Mouse (Mus musculus) small intestine, adult 2 months (tissue): ENCODE data around the gene Add3. TPM values are rescaled to one million over a fixed set of nuclear protein-coding genes. Genes with fewer than 3 reads are reported as not detected.

Experiments used
- H3K27ac ChIP-seq: fragments of 200-500 bp; 2 replicates; pipeline ENCODE4 v1.5.1; 2012; ENCODE audit warnings: low read depth, low read length, control low read depth, inconsistent platforms; ENCODE audit not compliant: insufficient read depth
- H3K27me3 ChIP-seq: fragments of 200-500 bp; 2 replicates; pipeline ENCODE4 v1.6.1; 2012; ENCODE audit warnings: mild to moderate bottlenecking, moderate library complexity, low read length, inconsistent platforms; ENCODE audit not compliant: control insufficient read depth, insufficient read depth
- H3K36me3 ChIP-seq: fragments of 200-500 bp; 2 replicates; pipeline ENCODE4 v1.6.1; 2012; ENCODE audit warnings: mild to moderate bottlenecking, low read length, control low read depth, inconsistent platforms; ENCODE audit not compliant: control insufficient read depth, insufficient read depth
- H3K4me1 ChIP-seq: fragments of 200-500 bp; 2 replicates; pipeline ENCODE4 v1.6.1; 2012; ENCODE audit warnings: low read length, inconsistent platforms, mixed read lengths; ENCODE audit not compliant: control insufficient read depth, insufficient read depth, insufficient read length
- H3K4me3 ChIP-seq: fragments of 200-500 bp; 2 replicates; pipeline ENCODE4 v1.5.1; 2012; ENCODE audit warnings: low read depth, mild to moderate bottlenecking, control low read depth, inconsistent platforms, low read length, moderate library complexity
- CTCF ChIP-seq: fragments of 200-500 bp; IDR thresholded peaks from 2 replicates; pipeline ENCODE4 v1.5.1; 2012; ENCODE audit warnings: low read depth, mild to moderate bottlenecking, control low read depth, inconsistent platforms, low read length, moderate library complexity, mixed read lengths; ENCODE audit not compliant: insufficient replicate concordance, insufficient read length; ENCODE audit errors: extremely low read depth
- POLR2A ChIP-seq: fragments of 200-500 bp; IDR thresholded peaks from 2 replicates; pipeline ENCODE4 v1.6.1; 2012; ENCODE audit warnings: low read depth, mild to moderate bottlenecking, control low read depth, inconsistent platforms, low read length, moderate library complexity
- WGBS: fragments of 180-500 bp; shearing (Covaris S2); methylation state at CpG from one replicate; pipeline ENCODE4 v1.1.7; 2018; 5-methylcytosine and 5-hydroxymethylcytosine counted together
- polyA plus RNA-seq: library from polyadenylated mRNA; depleted of rRNA; stranded (reverse); fragments of >200 nt; gene quantifications from 2 replicates; pipeline ENCODE4 v1.2.3, GENCODE M21; 2012

The Add3 gene
- polyA plus RNA-seq, 1 experiment: 20.2 TPM

DNA sequence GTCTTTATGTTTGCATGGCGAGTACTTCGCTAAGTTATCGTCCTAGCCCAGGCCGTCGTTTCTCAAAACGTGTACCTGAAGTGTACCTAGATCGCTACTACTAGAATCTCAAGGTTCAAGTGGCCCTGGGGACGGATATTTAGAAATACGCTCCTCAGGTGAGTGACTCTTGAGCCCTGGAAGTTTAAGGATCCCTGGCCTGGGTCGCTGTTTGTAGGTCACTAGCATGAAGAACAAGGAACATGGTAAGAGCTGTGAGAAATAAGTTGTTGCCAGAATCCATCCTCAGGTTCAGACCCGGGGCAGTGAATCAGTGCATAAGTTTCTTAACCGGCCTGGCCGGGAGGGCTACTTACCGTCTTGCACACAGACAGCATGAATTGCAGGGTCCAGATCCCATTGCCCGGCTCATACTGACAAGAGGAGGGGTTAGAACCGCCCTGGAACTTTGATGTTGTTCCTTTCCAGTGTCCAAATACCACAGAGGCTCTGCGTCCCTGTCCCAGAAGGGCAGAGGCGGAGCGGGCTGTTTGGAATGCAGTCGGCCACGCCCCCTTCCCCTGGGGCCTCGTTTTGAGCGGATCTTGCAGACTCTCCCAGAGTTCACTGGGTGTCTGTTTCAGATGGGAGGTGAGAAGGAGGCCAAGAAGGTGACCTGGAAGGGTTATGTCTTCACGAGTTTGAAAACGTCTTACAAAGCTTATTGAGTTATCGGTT lies 34.7 kb upstream of the Add3 start:
- no peaks in the 10 kb centered on the region for H3K27me3 ChIP-seq
- H3K27ac ChIP-seq: no peak overlapping the region
- 47% methylated on average over 26 of the region's 26 CpGs for WGBS
- H3K4me3 ChIP-seq: no peak overlapping the region
- peaks cover 5% of the 10 kb centered on the region for H3K4me1 ChIP-seq
- H3K36me3 ChIP-seq: no peaks in the 10 kb centered on the region
- no peak for TF ChIP-seq CTCF
- TF ChIP-seq POLR2A: no peak

DNA sequence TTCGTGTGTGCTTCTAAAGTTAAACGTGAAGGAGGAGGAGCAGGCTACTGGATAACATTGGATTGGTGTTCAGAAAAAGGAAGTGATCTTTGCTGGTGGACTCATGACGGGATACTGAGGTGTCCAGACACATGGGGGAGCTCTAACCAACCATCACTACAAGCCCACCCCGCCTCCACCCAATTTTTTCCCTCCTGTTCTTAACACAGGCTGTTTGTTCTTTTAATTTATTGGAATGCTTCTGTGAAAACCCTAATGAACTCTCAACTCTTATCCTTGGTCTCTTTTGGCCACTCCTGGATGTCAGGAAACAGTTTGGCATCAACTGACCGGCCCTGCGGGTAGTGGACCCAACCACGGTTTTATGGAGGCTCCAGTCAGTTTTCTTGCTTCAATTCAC lies 33.3 kb upstream of the Add3 start:
- peak; percentile 31; the same call in 1 of the 2 replicates for TF ChIP-seq CTCF
- no peak for TF ChIP-seq POLR2A
- no peaks in the 10 kb centered on the region for H3K27me3 ChIP-seq
- 0 out of 2 replicates have a peak overlapping the region, but pooled peaks have one; percentile 4 for H3K27ac ChIP-seq
- H3K36me3 ChIP-seq: no peaks in the 10 kb centered on the region
- 84% methylated on average over 7 of the region's 7 CpGs for WGBS
- no peak overlapping the region for H3K4me3 ChIP-seq
- H3K4me1 ChIP-seq: peaks cover 3% of the 10 kb centered on the region

DNA sequence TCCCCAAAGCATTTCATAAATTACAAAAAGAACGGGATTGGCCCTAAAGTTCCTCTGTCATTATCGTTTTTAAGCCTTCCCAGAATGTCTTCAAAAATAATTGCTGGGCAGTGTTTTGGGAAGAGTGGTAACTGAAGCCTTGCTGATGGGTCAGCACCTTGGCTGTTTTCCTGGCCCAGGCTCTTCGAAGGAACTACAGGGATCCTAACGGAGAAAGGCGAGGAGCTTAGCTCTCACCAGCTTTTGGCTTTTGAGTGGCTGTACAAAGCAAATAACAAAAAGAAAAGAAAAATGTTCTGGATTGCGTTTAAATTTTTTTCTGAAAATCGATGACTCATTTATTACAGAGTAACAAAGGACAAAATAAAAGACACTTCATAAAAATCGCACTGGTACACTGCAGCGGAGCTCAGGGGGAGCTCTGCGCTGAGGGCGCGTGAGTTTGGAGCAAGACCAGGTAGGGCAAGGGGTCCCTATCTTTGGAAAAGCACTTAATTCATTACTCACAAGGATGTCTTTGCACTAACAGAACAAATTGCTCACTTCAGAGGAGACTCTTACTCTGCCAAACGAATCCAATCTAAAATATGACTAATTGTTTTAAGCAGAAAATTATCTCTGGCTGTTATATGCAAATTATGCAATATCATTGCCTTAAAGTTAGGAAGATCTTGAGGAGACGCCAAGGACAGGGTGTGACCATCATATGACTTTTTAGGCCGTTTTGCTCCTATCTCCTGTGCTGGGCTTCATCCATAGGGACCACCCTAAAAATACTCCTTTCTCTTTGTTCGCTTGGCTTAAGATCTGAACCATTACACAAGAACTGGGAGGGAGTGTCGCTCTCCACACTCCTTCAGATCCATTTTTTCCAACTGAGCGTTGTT lies 32.6 kb upstream of the Add3 start:
- H3K4me3 ChIP-seq: no peak overlapping the region
- WGBS: 82% methylated on average over 18 of the region's 18 CpGs
- peaks cover 1% of the 10 kb centered on the region; the same call in 1 of the 2 replicates for H3K4me1 ChIP-seq
- 0 out of 2 replicates have a peak overlapping the region, but pooled peaks have one; percentile 4 for H3K27ac ChIP-seq
- TF ChIP-seq CTCF (no peak), POLR2A (no peak)
- no peaks in the 10 kb centered on the region for H3K27me3 ChIP-seq
- no peaks in the 10 kb centered on the region for H3K36me3 ChIP-seq

DNA sequence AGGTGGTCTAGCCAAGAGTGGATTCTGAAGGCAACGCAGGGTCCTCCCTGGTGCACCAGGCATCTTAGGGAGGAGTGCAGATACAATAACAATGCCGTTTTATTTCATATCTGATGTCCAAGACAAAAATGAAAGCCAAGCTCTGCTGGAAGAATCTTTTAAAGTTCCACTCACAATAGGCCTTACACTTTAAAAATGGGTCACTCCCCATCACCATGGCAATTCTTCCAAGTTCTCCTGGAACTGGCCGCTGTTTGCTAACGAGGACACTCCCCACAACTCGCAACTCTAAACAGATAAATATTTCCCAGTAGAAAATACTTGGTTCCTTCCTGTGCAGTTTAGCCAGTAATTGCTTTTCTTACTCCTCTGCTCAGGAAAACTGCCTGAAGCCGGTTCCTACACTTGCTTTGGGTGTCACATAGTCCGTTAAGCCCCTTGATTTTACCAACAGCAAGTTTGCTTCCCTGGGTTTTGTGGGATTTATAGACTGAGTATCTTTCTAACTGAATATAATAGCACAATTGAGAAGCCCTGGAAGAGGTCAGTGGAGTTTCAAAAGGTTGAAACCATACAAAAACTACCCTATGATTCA lies 28.1 kb upstream of the Add3 start:
- TF ChIP-seq CTCF (no peak), POLR2A (no peak)
- Histone ChIP-seq H3K4me3 (no peak overlapping the region), H3K27me3 (no peaks in the 10 kb centered on the region), H3K36me3 (no peaks in the 10 kb centered on the region), H3K27ac (no peak overlapping the region), H3K4me1 (no peaks in the 10 kb centered on the region)
- 77% methylated on average over 7 of the region's 7 CpGs for WGBS

DNA sequence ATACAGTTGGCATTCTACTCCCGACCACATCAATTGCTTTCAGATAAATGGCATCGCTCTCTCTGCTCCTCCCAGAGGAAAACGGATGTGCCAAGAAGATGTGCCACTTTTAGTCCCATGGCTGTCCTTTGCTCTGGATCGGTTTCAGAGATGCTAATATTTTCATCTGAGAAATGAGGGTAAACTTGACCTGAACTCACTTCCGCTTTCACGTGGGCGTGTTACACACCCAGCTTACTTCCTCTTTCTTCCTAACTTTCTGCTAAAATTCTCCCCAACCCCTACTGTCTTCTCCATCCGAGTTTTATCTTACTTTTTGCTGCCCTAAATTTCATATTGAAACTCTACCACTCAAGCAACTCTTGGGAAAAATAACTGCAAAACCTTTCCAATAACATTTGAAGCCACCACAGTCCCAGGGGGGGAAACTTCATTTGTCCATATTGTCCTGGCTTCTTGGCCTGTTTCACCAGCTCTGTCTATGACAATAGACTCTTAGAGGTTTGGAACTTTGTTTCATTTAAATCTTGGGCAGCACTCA lies 20.9 kb upstream of the Add3 start:
- Histone ChIP-seq H3K4me3 (no peak overlapping the region), H3K4me1 (no peaks in the 10 kb centered on the region; the same call in 1 of the 2 replicates), H3K27me3 (no peaks in the 10 kb centered on the region), H3K36me3 (no peaks in the 10 kb centered on the region), H3K27ac (no peak overlapping the region)
- 68% methylated on average over 8 of the region's 8 CpGs for WGBS
- TF ChIP-seq CTCF (no peak), POLR2A (no peak)

DNA sequence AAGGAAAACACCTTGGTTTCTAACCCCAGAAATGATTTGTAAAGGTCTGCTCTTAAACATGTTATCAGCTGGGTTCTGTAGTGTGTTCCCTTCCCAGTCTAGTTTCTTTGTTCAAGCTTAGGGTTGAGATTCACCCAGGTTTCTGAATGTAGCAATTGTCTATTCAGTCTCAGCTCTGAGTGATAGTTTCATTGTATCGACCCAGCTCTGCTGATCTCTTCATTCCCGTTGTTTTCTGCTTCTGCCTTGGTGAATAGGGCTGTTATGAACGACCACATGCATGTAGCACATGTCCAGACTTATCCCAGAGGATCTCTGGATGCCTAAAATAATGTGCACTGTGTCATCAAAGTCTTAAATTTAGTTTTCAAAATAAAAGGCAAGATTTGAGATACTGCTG lies 19.8 kb upstream of the Add3 start:
- 87% methylated on average over 3 of the region's 3 CpGs for WGBS
- H3K4me3 ChIP-seq: no peak overlapping the region
- no peaks in the 10 kb centered on the region for H3K36me3 ChIP-seq
- no peaks in the 10 kb centered on the region; the same call in 1 of the 2 replicates for H3K4me1 ChIP-seq
- TF ChIP-seq CTCF (no peak), POLR2A (no peak)
- no peak overlapping the region for H3K27ac ChIP-seq
- H3K27me3 ChIP-seq: no peaks in the 10 kb centered on the region
